Mouse (Mus musculus) embryonic fibroblast, embryonic 13.5 days (primary cell): ENCODE measurements around the gene Ifnar1. TPM values are rescaled to one million over a fixed set of nuclear protein-coding genes. Genes with fewer than 3 reads are reported as not detected.

ENCODE experiments used
- H3K27ac ChIP-seq: 2 replicates; pipeline ENCODE4 v1.5.1; 2012; ENCODE audit warnings: low read length, control low read depth, inconsistent platforms; ENCODE audit not compliant: insufficient read depth
- H3K4me1 ChIP-seq: 2 replicates; pipeline ENCODE4 v1.6.1; 2011; ENCODE audit warnings: low read length; ENCODE audit not compliant: control insufficient read depth, insufficient read depth
- H3K4me3 ChIP-seq: 2 replicates; pipeline ENCODE4 v1.5.1; 2011; ENCODE audit warnings: mild to moderate bottlenecking, control low read depth, low read length; ENCODE audit not compliant: insufficient read depth
- CTCF ChIP-seq: IDR thresholded peaks from 2 replicates; pipeline ENCODE4 v1.5.1; 2011; ENCODE audit warnings: mild to moderate bottlenecking, control low read depth, low read length, moderate library complexity, borderline replicate concordance; ENCODE audit not compliant: insufficient read depth
- POLR2A ChIP-seq: IDR thresholded peaks from 2 replicates; pipeline ENCODE4 v1.6.1; 2011; ENCODE audit warnings: low read depth, mild to moderate bottlenecking, control low read depth, low read length, moderate library complexity
- polyA plus RNA-seq: library from polyadenylated mRNA; stranded (reverse); fragments of >200 nt; gene quantifications from 2 replicates; pipeline ENCODE4 v1.2.4, GENCODE M21; 2011; ENCODE audit warnings: low read depth; ENCODE audit not compliant: missing spikeins, insufficient read length

Gene Ifnar1
- polyA plus RNA-seq, 1 experiment, result 73.8 TPM

DNA sequence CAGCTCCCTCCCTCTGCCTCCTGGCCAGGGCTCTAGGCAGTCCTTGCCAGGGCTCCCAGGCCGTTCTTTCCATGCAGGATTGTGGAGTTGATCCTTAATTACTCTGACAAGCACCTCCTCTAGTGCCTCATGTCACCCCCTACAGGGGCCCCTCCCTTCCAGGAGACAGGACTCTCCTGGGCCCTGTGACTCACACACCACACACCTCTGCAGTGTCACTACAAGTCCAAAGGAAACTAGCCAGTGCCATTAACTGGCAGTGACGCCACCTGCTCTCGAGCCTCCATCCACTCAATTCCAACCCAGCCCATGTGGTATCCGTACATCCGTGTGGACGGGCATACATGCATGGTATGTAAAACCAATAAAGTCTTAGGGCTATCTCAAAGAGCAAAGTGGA lies 49.9 kb downstream of the Ifnar1 start:
- TF ChIP-seq CTCF (no peak), POLR2A (no peak)
- Histone ChIP-seq H3K4me1 (no peaks in the 10 kb centered on the region; the same call in 1 of the 2 replicates), H3K4me3 (no peak overlapping the region), H3K27ac (no peak overlapping the region)

DNA sequence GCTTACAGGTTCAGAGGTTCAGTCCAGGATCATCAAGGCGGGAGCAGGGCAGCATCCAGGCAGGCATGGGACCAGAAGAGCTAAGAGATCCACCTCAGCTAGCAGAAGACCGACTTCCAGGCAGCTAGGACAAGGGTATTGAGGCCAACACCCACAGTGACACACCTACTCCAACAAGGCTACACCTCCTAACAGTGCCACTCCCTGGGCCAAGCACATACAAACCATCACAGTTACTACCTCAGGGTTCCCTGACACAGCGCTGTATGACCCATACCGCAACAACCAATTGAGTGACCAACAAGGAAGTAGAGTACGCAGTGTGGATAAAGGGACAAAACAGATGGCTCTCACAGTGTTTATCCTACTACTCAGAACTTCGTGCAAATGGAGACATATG lies 51.3 kb downstream of the Ifnar1 start:
- no peak overlapping the region for H3K27ac ChIP-seq
- no peak overlapping the region for H3K4me3 ChIP-seq
- H3K4me1 ChIP-seq, result peaks cover 2% of the 10 kb centered on the region; the same call in 1 of the 2 replicates
- TF ChIP-seq CTCF, result no peak
- TF ChIP-seq POLR2A, result no peak

DNA sequence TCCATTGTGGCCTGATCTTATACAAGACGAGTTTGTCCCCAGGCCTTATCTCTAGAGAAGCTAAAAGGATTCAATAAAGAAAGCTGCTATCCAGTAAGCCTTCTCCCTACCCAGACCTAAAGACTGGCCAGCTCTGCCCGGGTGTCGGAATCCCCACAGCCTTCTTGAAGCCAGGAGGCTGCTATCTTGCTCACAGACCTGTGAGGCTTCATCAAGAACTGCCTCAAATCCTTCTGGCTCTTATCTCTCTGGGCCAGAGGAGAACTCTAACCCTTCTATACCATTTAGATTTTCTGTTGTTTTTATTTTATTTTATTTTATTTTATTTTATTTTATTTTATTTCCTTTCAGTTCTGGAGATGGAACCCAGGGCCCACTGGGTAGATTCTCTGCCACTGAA lies 52.0 kb downstream of the Ifnar1 start:
- TF ChIP-seq CTCF, result no peak
- TF ChIP-seq POLR2A, result no peak
- Histone ChIP-seq H3K4me1 (peaks cover 2% of the 10 kb centered on the region; the same call in 1 of the 2 replicates), H3K4me3 (no peak overlapping the region), H3K27ac (no peak overlapping the region)

DNA sequence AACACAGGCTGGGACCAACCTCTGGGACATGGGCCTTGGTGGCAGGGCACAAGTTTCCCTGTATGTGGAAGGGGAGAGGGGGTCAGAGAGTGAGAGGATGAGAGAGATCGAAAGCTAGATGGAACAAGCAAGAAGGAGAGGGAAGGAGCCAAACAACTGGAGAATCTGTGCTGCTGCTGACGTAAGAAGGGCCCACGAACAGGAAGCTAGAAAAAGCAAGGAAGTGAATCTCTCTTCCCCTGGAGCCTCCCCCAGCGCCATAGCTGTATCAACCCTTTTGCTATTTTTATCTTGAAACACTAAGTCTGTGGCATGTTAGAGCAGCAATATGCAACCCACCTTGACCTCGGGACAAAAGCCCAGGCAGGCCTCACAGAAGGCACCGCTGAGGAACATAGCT lies 53.0 kb downstream of the Ifnar1 start:
- peaks cover 2% of the 10 kb centered on the region; the same call in 1 of the 2 replicates for H3K4me1 ChIP-seq
- no peak for TF ChIP-seq CTCF
- no peak for TF ChIP-seq POLR2A
- no peak overlapping the region for H3K4me3 ChIP-seq
- no peak overlapping the region for H3K27ac ChIP-seq

DNA sequence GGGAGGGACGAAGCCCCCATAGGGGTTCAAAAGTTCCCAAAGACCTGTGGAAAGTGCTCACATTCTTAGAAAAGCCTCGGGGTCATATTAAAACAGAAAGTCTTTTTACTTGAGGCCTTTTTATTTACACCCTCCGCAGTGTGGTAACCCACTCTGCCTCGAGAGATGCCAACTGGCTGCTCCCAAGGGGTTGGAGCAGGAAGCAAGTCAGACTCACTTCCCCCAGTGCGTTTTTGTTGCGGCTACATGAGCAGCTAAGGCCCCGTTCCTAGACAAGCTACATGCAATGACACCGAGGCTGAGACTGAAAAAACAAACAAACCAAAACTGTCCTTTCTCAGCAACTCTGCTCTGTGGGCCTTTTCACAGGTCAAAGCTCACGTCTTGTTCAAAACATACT lies 53.5 kb downstream of the Ifnar1 start:
- H3K4me1 ChIP-seq, result peaks cover 2% of the 10 kb centered on the region; the same call in 1 of the 2 replicates
- no peak overlapping the region for H3K27ac ChIP-seq
- H3K4me3 ChIP-seq, result no peak overlapping the region
- TF ChIP-seq CTCF, result no peak
- TF ChIP-seq POLR2A, result no peak

DNA sequence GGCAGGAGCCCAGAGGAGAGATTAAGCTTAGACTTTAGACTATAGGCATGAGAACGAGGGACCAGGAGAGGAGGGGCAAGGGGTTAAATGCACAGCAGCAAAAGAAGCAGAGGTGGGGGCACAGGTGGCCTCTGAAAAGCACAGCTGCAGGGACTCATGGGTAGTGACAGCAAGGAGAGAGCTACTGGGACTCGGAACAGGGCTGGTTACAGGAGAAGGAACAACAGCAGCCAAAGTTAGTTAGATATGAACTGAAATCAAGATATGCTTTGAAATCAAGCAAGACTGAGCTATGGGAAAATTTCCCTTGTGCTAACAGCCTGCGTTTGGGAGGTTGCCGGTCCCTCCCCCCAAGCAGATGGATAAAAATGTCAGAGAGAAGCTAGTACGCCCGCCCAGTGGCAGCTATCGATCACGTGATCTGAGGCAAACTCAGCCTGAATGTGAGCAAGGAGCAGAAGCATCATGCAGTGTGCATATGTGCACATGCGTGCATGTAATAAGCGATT lies 56.6 kb downstream of the Ifnar1 start:
- TF ChIP-seq POLR2A (no peak), CTCF (no peak)
- Histone ChIP-seq H3K27ac (no peak overlapping the region), H3K4me3 (no peak overlapping the region)

DNA sequence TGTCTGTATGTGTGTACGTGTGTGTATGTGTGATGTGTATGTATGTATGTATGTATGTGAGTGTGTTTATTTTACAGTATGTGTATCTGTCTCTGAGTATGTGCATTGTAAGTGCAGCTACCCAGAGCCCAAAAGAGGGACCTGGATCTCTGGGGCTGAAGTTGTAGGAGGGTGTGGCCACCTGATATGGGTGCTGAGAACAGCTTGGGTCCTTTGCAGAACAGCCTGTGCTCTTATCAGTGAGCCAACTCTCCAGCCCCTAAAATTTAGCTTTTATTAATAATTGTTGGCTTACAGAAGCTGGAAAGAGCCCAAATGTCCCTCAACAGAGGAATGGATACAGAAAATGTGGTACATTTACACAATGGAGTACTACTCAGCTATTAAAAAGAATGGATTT lies 58.6 kb downstream of the Ifnar1 start:
- peaks cover 10% of the 10 kb centered on the region; the same call in 1 of the 2 replicates for H3K4me1 ChIP-seq
- H3K27ac ChIP-seq, result no peak overlapping the region
- no peak overlapping the region for H3K4me3 ChIP-seq
- TF ChIP-seq CTCF, result no peak

More for the DNA sequence above, 56.6 kb downstream of the Ifnar1 start:
- H3K4me1 ChIP-seq, result peaks cover 10% of the 10 kb centered on the region

DNA sequence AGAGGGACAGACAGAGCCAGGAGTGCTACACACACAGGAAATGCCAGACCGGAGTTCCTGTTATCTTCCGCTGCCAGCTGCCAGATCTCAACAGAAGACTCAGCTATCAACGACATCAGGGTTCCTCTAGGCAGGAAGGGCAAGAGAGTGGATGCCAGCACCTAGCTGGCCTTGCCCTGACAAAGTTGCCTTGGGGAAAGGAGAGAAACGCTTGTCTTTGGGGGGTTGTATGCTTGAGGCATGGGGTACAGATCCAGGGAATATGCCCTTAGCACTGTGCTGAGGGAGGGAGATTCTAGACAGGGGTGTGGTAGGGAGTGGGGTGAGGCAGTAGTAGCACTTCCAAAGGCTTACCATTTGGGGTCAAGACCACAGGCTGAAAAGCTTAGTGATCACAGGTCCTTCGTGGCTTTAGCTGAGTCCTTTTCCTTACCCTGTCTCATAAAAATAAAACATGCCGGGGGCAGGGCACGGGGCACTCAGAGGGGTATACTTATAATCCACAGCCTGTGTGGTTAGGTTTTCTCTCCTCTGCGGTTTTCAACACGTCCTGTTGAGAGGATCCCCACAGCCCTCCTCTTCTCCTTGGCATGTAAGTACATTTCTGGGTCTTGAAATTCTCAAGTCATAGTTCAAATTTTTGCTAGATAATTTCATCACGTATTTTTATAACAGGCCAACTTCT lies 60.7 kb downstream of the Ifnar1 start:
- TF ChIP-seq POLR2A, result no peak
- no peak for TF ChIP-seq CTCF
- peaks cover 15% of the 10 kb centered on the region for H3K4me1 ChIP-seq
- peak overlapping the region; percentile 65 for H3K27ac ChIP-seq
- no peak overlapping the region for H3K4me3 ChIP-seq

DNA sequence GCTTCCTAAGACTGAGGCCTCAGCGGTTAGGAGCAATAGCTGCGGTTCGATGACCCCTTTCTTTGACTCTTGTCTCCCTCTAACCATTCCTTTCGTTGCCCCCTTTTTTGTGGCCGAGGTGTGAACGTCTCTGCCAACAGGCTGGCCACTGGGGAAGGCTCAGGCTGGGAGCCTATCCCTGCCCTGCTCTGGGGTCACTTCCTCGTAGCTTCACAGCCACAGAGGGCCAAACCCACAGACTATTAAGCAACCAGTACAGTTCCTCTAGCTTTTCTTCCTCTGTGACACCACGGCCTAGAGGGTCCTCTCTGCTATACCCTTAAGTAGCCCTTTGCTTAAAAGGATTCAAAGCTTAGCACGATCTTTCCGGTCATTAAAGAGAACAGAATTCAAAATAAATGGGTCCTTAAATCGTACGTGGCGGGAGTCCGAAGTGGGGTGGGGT lies 61.4 kb downstream of the Ifnar1 start:
- Histone ChIP-seq H3K4me1 (peaks cover 18% of the 10 kb centered on the region), H3K4me3 (peak overlapping the region; percentile 14; the same call in 1 of the 2 replicates), H3K27ac (peak overlapping the region; percentile 65)
- peak; percentile 40; the same call in 1 of the 2 replicates for TF ChIP-seq POLR2A
- no peak for TF ChIP-seq CTCF
